Mouse (Mus musculus) liver, adult 2 months (tissue): ENCODE measurements around the gene Ubap2. TPM values are rescaled to one million over a fixed set of nuclear protein-coding genes. Genes with fewer than 3 reads are reported as not detected.

ENCODE experiments used
- DNase-seq: peaks from one replicate; pipeline ENCODE4 v3.0.0-alpha.2; 2011; ENCODE audit warnings: low read depth, low spot score; ENCODE audit errors: extremely low read depth
- H3K27ac ChIP-seq: fragments of 200-500 bp; replicated peaks from 2 replicates; pipeline ENCODE4 v1.5.1; 2012; ENCODE audit warnings: low read depth, mild to moderate bottlenecking, control low read depth, inconsistent platforms, low read length; ENCODE audit not compliant: insufficient read depth
- H3K27me3 ChIP-seq: fragments of 200-500 bp; 2 replicates; pipeline ENCODE4 v1.6.1; 2012; ENCODE audit warnings: mild to moderate bottlenecking, moderate library complexity, low read length, inconsistent platforms; ENCODE audit not compliant: control insufficient read depth, insufficient read depth
- H3K36me3 ChIP-seq: fragments of 200-500 bp; 2 replicates; pipeline ENCODE4 v1.6.1; 2012; ENCODE audit warnings: low read length, inconsistent platforms; ENCODE audit not compliant: control insufficient read depth, insufficient read depth
- H3K4me1 ChIP-seq: fragments of 200-500 bp; 2 replicates; pipeline ENCODE4 v1.6.1; 2011; ENCODE audit warnings: low read length; ENCODE audit not compliant: control insufficient read depth, insufficient read depth
- H3K4me3 ChIP-seq: fragments of 200-500 bp; 2 replicates; pipeline ENCODE4 v1.5.1; 2011; ENCODE audit warnings: low read depth, mild to moderate bottlenecking, control low read depth, low read length, moderate library complexity; ENCODE audit not compliant: insufficient read depth
- H3K79me2 ChIP-seq: fragments of 200-500 bp; 2 replicates; pipeline ENCODE4 v1.6.1; 2012; ENCODE audit warnings: inconsistent platforms, mild to moderate bottlenecking, low read length, moderate library complexity; ENCODE audit not compliant: control insufficient read depth, insufficient read depth
- H3K9ac ChIP-seq: fragments of 200-500 bp; 2 replicates; pipeline ENCODE4 v1.6.1; 2012; ENCODE audit warnings: low read depth, mild to moderate bottlenecking, control low read depth, inconsistent platforms, low read length
- CTCF ChIP-seq: fragments of 200-500 bp; IDR thresholded peaks from 2 replicates; pipeline ENCODE4 v1.5.1; 2011; ENCODE audit warnings: low read depth, low read length, control low read depth
- POLR2A ChIP-seq: fragments of 200-500 bp; IDR thresholded peaks from 2 replicates; pipeline ENCODE4 v1.6.1; 2011; ENCODE audit warnings: low read length, control low read depth; ENCODE audit not compliant: insufficient read depth; ENCODE audit errors: extremely low read depth
- WGBS: fragments of 180-500 bp; shearing (Covaris S2); methylation state at CpG from one replicate; pipeline ENCODE4 v1.1.7; 2018; 5-methylcytosine and 5-hydroxymethylcytosine counted together
- polyA plus RNA-seq: library from polyadenylated mRNA; depleted of rRNA; stranded (reverse); fragments of >200 nt; gene quantifications from 2 replicates; pipeline ENCODE4 v1.2.3, GENCODE M21; 2012
- total RNA-seq: library from RNA; depleted of rRNA; stranded (reverse); fragments of >200 nt; gene quantifications from 2 replicates; pipeline ENCODE4 v1.2.3, GENCODE M21; 2014

Gene Ubap2
- total and polyA plus RNA-seq, 2 experiments: 3.0 to 23.0 TPM

DNA sequence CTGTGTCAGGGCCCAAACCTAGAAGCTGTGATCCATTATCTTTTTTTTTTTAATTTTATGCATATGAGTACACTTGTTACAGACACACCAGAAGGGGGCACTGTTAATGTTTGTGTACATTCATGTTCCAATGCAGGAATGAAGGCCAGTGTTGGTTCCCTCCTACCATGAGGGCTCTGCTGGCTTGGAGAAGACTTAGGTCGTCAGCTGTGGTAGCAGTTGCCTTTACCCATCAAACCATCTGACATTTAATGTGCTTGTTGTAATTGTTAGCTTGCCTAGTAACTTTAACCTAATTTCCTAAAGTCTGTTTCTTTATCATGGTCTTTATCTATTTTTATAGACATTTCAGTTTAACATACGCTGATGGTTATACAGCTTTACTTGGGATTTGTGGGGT is 104.0 kb downstream of the Ubap2 start:
- Histone ChIP-seq H3K27me3 (no peaks in the 10 kb centered on the region), H3K9ac (no peak overlapping the region), H3K4me3 (no peak overlapping the region), H3K4me1 (no peaks in the 10 kb centered on the region), H3K36me3 (peaks cover 11% of the 10 kb centered on the region), H3K27ac (no peak overlapping the region), H3K79me2 (peaks cover 45% of the 10 kb centered on the region)
- 87% methylated on average over 2 of the region's 2 CpGs for WGBS
- DNase-seq: no peak
- TF ChIP-seq POLR2A (no peak), CTCF (no peak)

DNA sequence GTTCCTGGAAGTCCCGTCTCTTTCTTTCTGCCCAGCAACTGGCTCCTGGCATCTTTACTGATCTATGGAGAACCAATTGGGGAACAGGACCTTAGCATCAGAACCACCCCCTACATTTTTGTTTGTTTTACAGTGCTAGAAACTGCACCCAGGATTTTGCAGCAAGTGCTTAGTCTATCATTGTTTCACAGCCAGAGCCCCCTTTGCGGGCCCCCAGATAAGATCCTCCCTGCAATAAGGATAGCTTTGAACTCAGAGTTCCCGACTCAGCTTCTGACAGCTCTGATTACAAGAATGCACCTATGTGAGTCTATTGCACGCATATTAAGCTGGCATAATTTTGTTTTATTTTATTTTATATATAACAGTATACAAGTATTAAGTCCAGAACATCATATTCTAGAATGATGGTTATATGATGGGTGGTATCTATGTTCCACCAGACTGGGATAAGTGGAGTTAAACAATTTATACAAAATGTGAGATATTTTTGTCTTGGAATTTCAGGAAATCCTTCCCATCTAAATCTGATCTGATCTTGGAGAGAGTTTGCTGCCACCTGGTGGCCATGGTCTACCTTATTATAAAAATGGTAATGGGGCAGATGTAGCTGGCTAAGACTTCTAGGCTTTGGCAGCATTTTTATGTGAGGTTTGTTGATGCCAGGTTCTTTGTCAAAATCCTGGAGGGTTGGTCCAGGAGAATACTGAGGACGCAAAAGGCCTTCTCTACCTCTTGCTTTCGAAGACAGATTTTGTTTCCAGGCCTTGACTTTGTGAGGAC is 109.1 kb downstream of the Ubap2 start:
- peak; percentile 63 for DNase-seq
- Histone ChIP-seq H3K36me3 (peaks cover 1% of the 10 kb centered on the region; the same call in 1 of the 2 replicates), H3K79me2 (peaks cover 35% of the 10 kb centered on the region; the same call in 1 of the 2 replicates), H3K9ac (no peak overlapping the region), H3K4me3 (no peak overlapping the region), H3K27ac (no peak overlapping the region), H3K4me1 (no peaks in the 10 kb centered on the region; the same call in 1 of the 2 replicates), H3K27me3 (no peaks in the 10 kb centered on the region)
- TF ChIP-seq POLR2A (no peak), CTCF (peak; percentile 49; the same call in 1 of the 2 replicates)
- WGBS: 54% methylated on average over 6 of the region's 6 CpGs

- Histone ChIP-seq H3K79me2 (peaks cover 33% of the 10 kb centered on the region; the same call in 1 of the 2 replicates), H3K27me3 (no peaks in the 10 kb centered on the region), H3K4me3 (no peak overlapping the region), H3K4me1 (no peaks in the 10 kb centered on the region; the same call in 1 of the 2 replicates), H3K27ac (no peak overlapping the region), H3K36me3 (peaks cover under 1% of the 10 kb centered on the region; the same call in 1 of the 2 replicates), H3K9ac (no peak overlapping the region)
- 46% methylated on average over 2 of the region's 2 CpGs for WGBS
- no peak for TF ChIP-seq POLR2A
- no peak for TF ChIP-seq CTCF
- DNase-seq: no peak
Observed at GRCm38 (mm10) chr4:41164974-41165373, 110.0 kb downstream of the Ubap2 start.

DNA sequence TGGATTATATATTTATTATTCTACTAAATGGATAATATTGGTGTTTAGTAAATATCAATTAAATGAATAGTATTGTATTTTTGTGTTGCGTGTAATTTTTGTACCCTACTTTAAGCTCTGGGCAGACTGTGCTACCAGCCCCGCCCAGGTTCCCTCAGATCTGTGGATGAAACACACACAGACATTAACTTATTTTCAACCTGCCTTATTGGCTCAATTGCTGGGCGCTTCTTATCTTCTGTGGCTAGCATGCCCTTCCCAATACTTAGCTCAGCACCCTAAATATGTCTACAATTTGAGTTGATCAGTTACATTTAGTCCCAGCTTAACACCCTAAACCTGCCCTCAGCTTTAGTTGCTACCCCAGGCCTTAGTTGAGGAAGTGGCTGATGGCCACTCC is 113.7 kb downstream of the Ubap2 start:
- Histone ChIP-seq H3K27me3 (no peaks in the 10 kb centered on the region), H3K4me3 (no peak overlapping the region), H3K4me1 (peaks cover 7% of the 10 kb centered on the region), H3K27ac (no peak overlapping the region), H3K36me3 (peaks cover 1% of the 10 kb centered on the region; the same call in 1 of the 2 replicates), H3K9ac (no peak overlapping the region), H3K79me2 (peaks cover 33% of the 10 kb centered on the region; the same call in 1 of the 2 replicates)
- no peak for DNase-seq
- WGBS: 94% methylated on average over 3 of the region's 3 CpGs
- TF ChIP-seq POLR2A: no peak
- no peak for TF ChIP-seq CTCF

DNA sequence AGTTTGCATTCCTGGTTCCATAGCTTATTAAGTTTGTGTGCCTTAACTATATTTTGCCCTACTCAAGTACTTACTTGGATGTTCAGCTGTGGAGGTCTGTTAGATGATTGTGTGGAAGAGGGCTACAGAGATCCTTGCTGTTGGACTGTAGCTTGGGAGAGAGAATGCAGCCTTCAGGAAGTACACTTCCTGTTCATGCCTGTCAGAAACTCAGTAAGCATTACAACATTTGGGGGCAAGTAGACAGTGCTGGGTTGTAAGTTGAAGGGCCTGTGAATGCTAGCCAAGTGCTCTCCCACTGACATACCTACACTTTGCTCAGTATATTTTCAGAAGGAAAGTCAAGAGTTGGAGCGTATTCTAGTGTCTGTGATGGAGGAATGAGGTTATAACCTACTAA is 116.7 kb downstream of the Ubap2 start:
- no peak for DNase-seq
- no peak overlapping the region for H3K4me3 ChIP-seq
- no peak overlapping the region for H3K9ac ChIP-seq
- H3K36me3 ChIP-seq: peaks cover 1% of the 10 kb centered on the region; the same call in 1 of the 2 replicates
- peaks cover 9% of the 10 kb centered on the region for H3K4me1 ChIP-seq
- no peaks in the 10 kb centered on the region for H3K27me3 ChIP-seq
- no peak overlapping the region for H3K27ac ChIP-seq
- TF ChIP-seq POLR2A (no peak), CTCF (no peak)
- H3K79me2 ChIP-seq: peaks cover 39% of the 10 kb centered on the region
- WGBS: 91% methylated on average over 1 of the region's 1 CpGs

DNA sequence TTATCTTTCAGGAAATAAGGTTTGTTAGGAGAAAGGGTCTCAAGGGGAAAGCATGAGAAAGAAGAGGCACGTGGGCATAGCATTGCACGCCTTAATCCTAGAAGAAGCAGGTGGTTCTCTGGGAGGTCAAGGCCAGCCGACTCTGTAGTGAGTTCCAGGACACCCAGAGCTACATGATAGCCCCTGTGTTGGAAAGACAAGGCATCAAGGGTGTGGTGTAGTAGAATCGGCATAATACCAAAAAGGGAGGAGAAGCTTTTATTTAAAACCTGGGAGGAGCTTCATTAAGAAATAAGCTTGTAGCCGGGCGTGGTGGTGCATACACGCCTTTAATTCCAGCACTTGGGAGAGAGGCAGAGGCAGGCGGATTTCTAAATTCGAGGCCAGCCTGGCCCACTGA is 118.0 kb downstream of the Ubap2 start:
- Histone ChIP-seq H3K4me1 (peaks cover 14% of the 10 kb centered on the region), H3K27ac (no peak overlapping the region), H3K4me3 (no peak overlapping the region), H3K36me3 (peaks cover 1% of the 10 kb centered on the region; the same call in 1 of the 2 replicates), H3K79me2 (peaks cover 43% of the 10 kb centered on the region), H3K9ac (no peak overlapping the region), H3K27me3 (no peaks in the 10 kb centered on the region)
- TF ChIP-seq POLR2A: no peak
- no peak for TF ChIP-seq CTCF
- 81% methylated on average over 9 of the region's 9 CpGs for WGBS
- DNase-seq: no peak
